Mouse (Mus musculus) limb, embryonic 11.5 days (tissue): ENCODE results near the gene Carmil1. TPM values are rescaled to one million over a fixed set of nuclear protein-coding genes. Genes with fewer than 3 reads are reported as not detected.
"Not testable (repeated sequence)": the region's sequence is repeated elsewhere in the genome, so short reads cannot be mapped to it uniquely, and the experiment has no call there.

Experiments used
- ATAC-seq: fragments of 200-750 bp; cut with Nextera tagmentation; 2 replicates; pipeline ENCODE4 v1.8.0; 2017; ENCODE audit warnings: low read depth; ENCODE audit not compliant: insufficient number of reproducible peaks, low FRiP score, low TSS enrichment
- DNase-seq: peaks from one replicate; pipeline ENCODE4 v3.0.0-alpha.2; 2015; ENCODE audit warnings: low spot score
- H3K27ac ChIP-seq: fragments of 300-500 bp; sonication (generic); replicated peaks from 2 replicates; pipeline ENCODE4 v1.5.1; 2014; ENCODE audit warnings: low read depth, mild to moderate bottlenecking, low read length
- H3K27me3 ChIP-seq: fragments of 300-500 bp; sonication (generic); 2 replicates; pipeline ENCODE4 v1.6.1; 2014; ENCODE audit warnings: mild to moderate bottlenecking, low read length, mixed read lengths; ENCODE audit not compliant: control insufficient read depth, insufficient read depth
- H3K36me3 ChIP-seq: fragments of 300-500 bp; sonication (generic); 2 replicates; pipeline ENCODE4 v1.6.1; 2014; ENCODE audit warnings: mild to moderate bottlenecking, low read length, moderate library complexity, mixed read lengths; ENCODE audit not compliant: control insufficient read depth, insufficient read depth
- H3K4me1 ChIP-seq: fragments of 300-500 bp; sonication (generic); 2 replicates; pipeline ENCODE4 v1.6.1; 2014; ENCODE audit warnings: low read length, mixed read lengths; ENCODE audit not compliant: control insufficient read depth, insufficient read depth
- H3K4me2 ChIP-seq: fragments of 300-500 bp; sonication (generic); 2 replicates; pipeline ENCODE4 v1.6.1; 2014; ENCODE audit warnings: low read depth, mild to moderate bottlenecking, moderate library complexity; ENCODE audit not compliant: severe bottlenecking
- H3K4me3 ChIP-seq: fragments of 300-500 bp; sonication (generic); 2 replicates; pipeline ENCODE4 v1.5.1; 2014; ENCODE audit warnings: low read depth, low read length
- H3K9ac ChIP-seq: fragments of 300-500 bp; sonication (generic); 2 replicates; pipeline ENCODE4 v1.6.1; 2014; ENCODE audit warnings: mild to moderate bottlenecking, low read length
- H3K9me3 ChIP-seq: fragments of 300-500 bp; sonication (generic); 2 replicates; pipeline ENCODE4 v1.6.1; 2016; ENCODE audit warnings: low read length; ENCODE audit not compliant: control insufficient read depth
- WGBS: fragments of 180-500 bp; shearing (Covaris S2); extraction: QIAGEN DNeasy Blood & Tissue Kit; methylation state at CpG from one replicate; pipeline ENCODE4 v1.1.7; 2014; 5-methylcytosine and 5-hydroxymethylcytosine counted together
- polyA plus RNA-seq: library from polyadenylated mRNA; unstranded; fragments of >200 nt; fragmentation: Nextera tagmentation; extraction: Ambion mirVana; gene quantifications from 2 replicates; pipeline ENCODE4 v1.2.1, GENCODE M21; 2014

The Carmil1 gene
- polyA plus RNA-seq, 1 experiment from 2014 or later, result 29.4 TPM

- Histone ChIP-seq H3K9me3 (no peaks in the 10 kb centered on the region), H3K4me2 (no peak overlapping the region), H3K9ac (no peak overlapping the region), H3K4me1 (peaks cover 6% of the 10 kb centered on the region; the same call in 1 of the 2 replicates), H3K27me3 (no peaks in the 10 kb centered on the region), H3K36me3 (no peaks in the 10 kb centered on the region), H3K27ac (no peak overlapping the region), H3K4me3 (no peak overlapping the region)
- DNase-seq, result no peak
- WGBS, result 55% methylated on average over 5 of the region's 5 CpGs
- no peak for ATAC-seq
Measured at GRCm38 (mm10) chr13:24105838-24106237, 174.8 kb downstream of the Carmil1 start.

DNA sequence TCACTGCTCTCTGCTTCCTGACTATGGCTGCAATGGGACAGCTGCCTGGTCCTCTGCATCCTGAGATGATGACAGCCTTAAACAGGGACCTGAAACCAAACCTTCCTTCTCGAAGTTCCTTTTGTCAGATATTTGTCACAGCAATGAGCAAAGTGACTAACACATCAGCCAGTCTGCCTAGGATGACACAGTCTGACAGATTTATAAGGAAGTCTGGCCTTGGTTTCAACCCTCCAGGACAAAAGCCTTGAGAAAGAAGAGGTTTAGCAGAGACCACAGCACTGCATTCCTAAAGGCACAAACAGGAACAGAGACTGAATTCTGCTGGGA is 175.3 kb downstream of the Carmil1 start:
- 50% methylated on average over 1 of the region's 1 CpGs for WGBS
- no peaks in the 10 kb centered on the region for H3K27me3 ChIP-seq
- peaks cover 6% of the 10 kb centered on the region; the same call in 1 of the 2 replicates for H3K4me1 ChIP-seq
- ATAC-seq, result no peak
- H3K36me3 ChIP-seq, result no peaks in the 10 kb centered on the region
- no peak overlapping the region for H3K4me2 ChIP-seq
- H3K9ac ChIP-seq, result no peak overlapping the region
- no peaks in the 10 kb centered on the region for H3K9me3 ChIP-seq
- DNase-seq, result no peak
- no peak overlapping the region for H3K27ac ChIP-seq
- H3K4me3 ChIP-seq, result no peak overlapping the region

GRCm38 (mm10) chr13:24104611-24105339 is 175.8 kb downstream of the Carmil1 start:
- H3K4me1 ChIP-seq, H3K9me3 ChIP-seq, H3K4me3 ChIP-seq, H3K4me2 ChIP-seq, H3K27ac ChIP-seq, H3K36me3 ChIP-seq, DNase-seq, ATAC-seq, H3K9ac ChIP-seq, H3K27me3 ChIP-seq: not testable (repeated sequence)
- WGBS, result 67% methylated on average over 9 of the region's 9 CpGs

- 50% methylated on average over 4 of the region's 4 CpGs for WGBS
- no peak overlapping the region for H3K9ac ChIP-seq
- no peak for DNase-seq
Measured at GRCm38 (mm10) chr13:24104016-24104415, 176.6 kb downstream of the Carmil1 start.

GRCm38 (mm10) chr13:24103152-24103551 is 177.4 kb downstream of the Carmil1 start:
- H3K9me3 ChIP-seq, result no peaks in the 10 kb centered on the region

More at GRCm38 (mm10) chr13:24104016-24104415, 176.6 kb downstream of the Carmil1 start:
- no peak overlapping the region for H3K27ac ChIP-seq
- no peak overlapping the region for H3K4me2 ChIP-seq
- peaks cover 6% of the 10 kb centered on the region; the same call in 1 of the 2 replicates for H3K4me1 ChIP-seq
- H3K27me3 ChIP-seq, result no peaks in the 10 kb centered on the region
- H3K9me3 ChIP-seq, result no peaks in the 10 kb centered on the region
- H3K4me3 ChIP-seq, result no peak overlapping the region
- ATAC-seq, result no peak
- H3K36me3 ChIP-seq, result no peaks in the 10 kb centered on the region

GRCm38 (mm10) chr13:24102256-24102655 is 178.3 kb downstream of the Carmil1 start:
- Histone ChIP-seq H3K27ac (no peak overlapping the region), H3K27me3 (no peaks in the 10 kb centered on the region), H3K36me3 (no peaks in the 10 kb centered on the region), H3K9ac (no peak overlapping the region), H3K9me3 (no peaks in the 10 kb centered on the region), H3K4me1 (peaks cover 6% of the 10 kb centered on the region; the same call in 1 of the 2 replicates), H3K4me2 (no peak overlapping the region), H3K4me3 (no peak overlapping the region)
- DNase-seq (no peak), ATAC-seq (no peak)
- WGBS, result 89% methylated on average over 4 of the region's 4 CpGs

More at GRCm38 (mm10) chr13:24103152-24103551, 177.4 kb downstream of the Carmil1 start:
- H3K36me3 ChIP-seq, result no peaks in the 10 kb centered on the region
- WGBS, result 90% methylated on average over 2 of the region's 2 CpGs
- no peak overlapping the region for H3K9ac ChIP-seq
- peaks cover 6% of the 10 kb centered on the region; the same call in 1 of the 2 replicates for H3K4me1 ChIP-seq
- no peak for DNase-seq
- no peak for ATAC-seq
- no peaks in the 10 kb centered on the region for H3K27me3 ChIP-seq
- no peak overlapping the region for H3K4me2 ChIP-seq
- H3K27ac ChIP-seq, result no peak overlapping the region
- no peak overlapping the region for H3K4me3 ChIP-seq

- H3K36me3 ChIP-seq, result no peaks in the 10 kb centered on the region
- no peaks in the 10 kb centered on the region for H3K9me3 ChIP-seq
- DNase-seq (no peak), ATAC-seq (no peak)
- H3K9ac ChIP-seq, result no peak overlapping the region
- WGBS, result 85% methylated on average over 11 of the region's 11 CpGs
- no peak overlapping the region for H3K4me2 ChIP-seq
- no peak overlapping the region for H3K4me3 ChIP-seq
- no peak overlapping the region for H3K27ac ChIP-seq
- no peaks in the 10 kb centered on the region for H3K27me3 ChIP-seq
- H3K4me1 ChIP-seq, result peaks cover 6% of the 10 kb centered on the region; the same call in 1 of the 2 replicates
Measured at GRCm38 (mm10) chr13:24101157-24102130, 179.2 kb downstream of the Carmil1 start.

DNA sequence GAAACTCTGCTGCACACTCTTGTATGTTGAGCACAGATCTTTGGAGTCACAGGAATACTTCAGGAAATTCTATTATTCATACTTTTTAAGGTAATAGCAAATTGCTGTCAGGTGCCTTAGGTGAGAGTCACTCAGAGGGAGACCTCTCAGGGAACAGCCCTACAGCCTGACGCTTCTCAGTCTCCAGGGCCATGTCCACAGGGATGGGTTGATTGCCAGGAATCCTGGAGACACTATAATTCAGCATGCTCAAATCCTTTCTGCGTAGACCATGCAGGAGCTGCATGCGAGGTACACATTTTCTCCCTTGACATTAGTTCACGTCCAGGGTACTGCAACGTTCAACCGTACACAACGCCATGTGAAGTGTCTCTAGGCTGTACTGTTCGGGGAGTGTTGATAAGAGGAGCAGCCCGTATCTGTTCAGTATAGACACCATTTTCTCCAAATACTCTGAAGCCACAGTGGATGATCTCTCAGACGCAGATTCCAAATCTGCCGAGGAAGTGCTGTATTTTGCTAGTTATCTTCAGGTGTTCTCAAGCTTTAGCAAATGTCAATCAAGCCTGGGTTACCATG is 180.0 kb downstream of the Carmil1 start:
- Histone ChIP-seq H3K36me3 (no peaks in the 10 kb centered on the region), H3K4me3 (no peak overlapping the region), H3K27me3 (no peaks in the 10 kb centered on the region), H3K4me2 (no peak overlapping the region), H3K4me1 (peaks cover 3% of the 10 kb centered on the region; the same call in 1 of the 2 replicates), H3K9ac (no peak overlapping the region), H3K9me3 (no peaks in the 10 kb centered on the region), H3K27ac (no peak overlapping the region)
- DNase-seq (no peak), ATAC-seq (no peak)
- 92% methylated on average over 11 of the region's 11 CpGs for WGBS
